Mouse (Mus musculus): ENCODE results near the gene Nfx1. TPM values are rescaled to one million over a fixed set of nuclear protein-coding genes. Genes with fewer than 3 reads are reported as not detected.

Nfx1 gene
- polyA plus RNA-seq, 1 experiment from 2014 or later: 94.8 TPM

DNA sequence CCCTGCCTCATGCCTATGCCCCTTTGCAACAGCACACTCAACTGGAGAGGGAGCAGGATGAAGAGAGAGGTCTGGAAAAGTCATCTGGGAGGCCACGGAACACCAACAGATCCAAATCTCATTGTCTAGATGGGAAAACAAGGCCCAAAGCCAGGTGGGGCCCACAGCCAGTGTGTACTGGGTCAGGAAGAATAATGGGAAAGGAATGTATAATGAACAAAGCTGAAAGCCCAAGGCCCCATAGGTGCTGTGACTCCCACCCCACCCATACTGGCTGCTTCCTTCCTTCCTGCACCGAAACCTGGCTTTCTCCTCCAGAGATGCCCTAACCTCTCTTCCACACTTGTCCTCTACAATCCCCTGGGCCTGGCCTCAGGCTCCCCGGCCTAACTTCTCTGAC lies 60.5 kb downstream of the Nfx1 start:
- H3K27ac ChIP-seq (replicated peaks): no peak overlapping the region
- H3K9me3 ChIP-seq (replicated peaks): no peaks in the 10 kb centered on the region
- 75% methylated on average over 3 of the region's 3 CpGs for WGBS

GRCm38 (mm10) chr4:41037942-41038341 lies 67.2 kb downstream of the Nfx1 start:
- Histone ChIP-seq H3K27ac (replicated peaks) (no peak overlapping the region), H3K27me3 (ENCODE audit: low read depth, poor library complexity, severe bottlenecking) (no peaks in the 10 kb centered on the region), H3K9me3 (replicated peaks) (no peaks in the 10 kb centered on the region), H3K4me3 (no peak overlapping the region), H3K4me1 (no peaks in the 10 kb centered on the region), H3K36me3 (no peaks in the 10 kb centered on the region)
- WGBS: 75% methylated on average over 3 of the region's 3 CpGs
- DNase-seq (ENCODE audit: low spot score): no peak

More for the DNA sequence above, 60.5 kb downstream of the Nfx1 start:
- Histone ChIP-seq H3K4me3 (no peak overlapping the region), H3K27me3 (ENCODE audit: low read depth, poor library complexity, severe bottlenecking) (no peaks in the 10 kb centered on the region), H3K4me1 (peaks cover 5% of the 10 kb centered on the region; the same call in 1 of the 2 replicates), H3K36me3 (peaks cover 19% of the 10 kb centered on the region)
- DNase-seq (ENCODE audit: low spot score): no peak

GRCm38 (mm10) chr4:41040983-41041382 lies 70.3 kb downstream of the Nfx1 start:
- no peaks in the 10 kb centered on the region for H3K27me3 ChIP-seq (ENCODE audit: low read depth, poor library complexity, severe bottlenecking)
- no peaks in the 10 kb centered on the region for H3K9me3 ChIP-seq (replicated peaks)
- H3K4me1 ChIP-seq: no peaks in the 10 kb centered on the region
- WGBS: 84% methylated on average over 7 of the region's 7 CpGs
- H3K27ac ChIP-seq (replicated peaks): no peak overlapping the region
- DNase-seq (ENCODE audit: low spot score): no peak
- H3K36me3 ChIP-seq: no peaks in the 10 kb centered on the region
- H3K4me3 ChIP-seq: no peak overlapping the region

DNA sequence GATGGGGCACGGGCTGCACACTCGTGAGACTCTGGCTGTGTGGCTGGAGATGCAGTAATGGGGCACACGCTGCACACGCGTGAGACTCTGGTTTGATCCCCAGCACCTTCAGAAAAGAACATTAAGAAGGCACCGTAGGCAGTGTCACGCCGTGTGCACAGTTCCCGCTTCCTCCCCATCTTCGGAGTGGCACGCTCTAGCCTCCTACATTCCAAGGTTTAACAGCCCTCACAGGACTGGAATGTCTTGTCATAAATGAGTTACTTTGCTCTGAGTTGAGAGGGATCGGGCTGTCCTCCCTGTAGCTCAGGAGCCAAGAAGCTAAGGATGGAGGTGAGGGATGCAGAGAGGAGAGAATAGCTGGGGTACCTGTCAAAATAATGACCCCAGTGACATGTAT lies 72.2 kb downstream of the Nfx1 start:
- H3K9me3 ChIP-seq (replicated peaks): no peaks in the 10 kb centered on the region
- WGBS: 90% methylated on average over 12 of the region's 12 CpGs

GRCm38 (mm10) chr4:41043961-41044360 lies 73.3 kb downstream of the Nfx1 start:
- no peak overlapping the region for H3K27ac ChIP-seq (replicated peaks)
- H3K4me1 ChIP-seq: no peaks in the 10 kb centered on the region; the same call in 1 of the 2 replicates
- H3K4me3 ChIP-seq: no peak overlapping the region
- H3K9me3 ChIP-seq (replicated peaks): no peaks in the 10 kb centered on the region
- WGBS: 82% methylated on average over 5 of the region's 5 CpGs
- H3K27me3 ChIP-seq (ENCODE audit: low read depth, poor library complexity, severe bottlenecking): no peaks in the 10 kb centered on the region
- DNase-seq (ENCODE audit: low spot score): no peak
- no peaks in the 10 kb centered on the region for H3K36me3 ChIP-seq

More for the DNA sequence above, 72.2 kb downstream of the Nfx1 start:
- Histone ChIP-seq H3K27ac (replicated peaks) (no peak overlapping the region), H3K27me3 (ENCODE audit: low read depth, poor library complexity, severe bottlenecking) (no peaks in the 10 kb centered on the region), H3K4me1 (no peaks in the 10 kb centered on the region; the same call in 1 of the 2 replicates), H3K4me3 (no peak overlapping the region), H3K36me3 (no peaks in the 10 kb centered on the region)
- DNase-seq (ENCODE audit: low spot score): no peak

GRCm38 (mm10) chr4:41045288-41045687 lies 74.6 kb downstream of the Nfx1 start:
- Histone ChIP-seq H3K4me3 (no peak overlapping the region), H3K27ac (replicated peaks) (no peak overlapping the region), H3K36me3 (no peaks in the 10 kb centered on the region), H3K9me3 (replicated peaks) (no peaks in the 10 kb centered on the region), H3K27me3 (ENCODE audit: low read depth, poor library complexity, severe bottlenecking) (no peaks in the 10 kb centered on the region), H3K4me1 (peaks cover under 1% of the 10 kb centered on the region; the same call in 1 of the 2 replicates)
- WGBS: 93% methylated on average over 3 of the region's 3 CpGs
- DNase-seq (ENCODE audit: low spot score): no peak

- no peak overlapping the region for H3K4me3 ChIP-seq
- no peaks in the 10 kb centered on the region for H3K27me3 ChIP-seq (ENCODE audit: low read depth, poor library complexity, severe bottlenecking)
- no peaks in the 10 kb centered on the region for H3K36me3 ChIP-seq
- no peak overlapping the region for H3K27ac ChIP-seq (replicated peaks)
- no peaks in the 10 kb centered on the region for H3K9me3 ChIP-seq (replicated peaks)
- WGBS: 85% methylated on average over 13 of the region's 13 CpGs
- peaks cover 6% of the 10 kb centered on the region for H3K4me1 ChIP-seq
- DNase-seq (ENCODE audit: low spot score): no peak
Observed at GRCm38 (mm10) chr4:41046254-41046795, 75.6 kb downstream of the Nfx1 start.

DNA sequence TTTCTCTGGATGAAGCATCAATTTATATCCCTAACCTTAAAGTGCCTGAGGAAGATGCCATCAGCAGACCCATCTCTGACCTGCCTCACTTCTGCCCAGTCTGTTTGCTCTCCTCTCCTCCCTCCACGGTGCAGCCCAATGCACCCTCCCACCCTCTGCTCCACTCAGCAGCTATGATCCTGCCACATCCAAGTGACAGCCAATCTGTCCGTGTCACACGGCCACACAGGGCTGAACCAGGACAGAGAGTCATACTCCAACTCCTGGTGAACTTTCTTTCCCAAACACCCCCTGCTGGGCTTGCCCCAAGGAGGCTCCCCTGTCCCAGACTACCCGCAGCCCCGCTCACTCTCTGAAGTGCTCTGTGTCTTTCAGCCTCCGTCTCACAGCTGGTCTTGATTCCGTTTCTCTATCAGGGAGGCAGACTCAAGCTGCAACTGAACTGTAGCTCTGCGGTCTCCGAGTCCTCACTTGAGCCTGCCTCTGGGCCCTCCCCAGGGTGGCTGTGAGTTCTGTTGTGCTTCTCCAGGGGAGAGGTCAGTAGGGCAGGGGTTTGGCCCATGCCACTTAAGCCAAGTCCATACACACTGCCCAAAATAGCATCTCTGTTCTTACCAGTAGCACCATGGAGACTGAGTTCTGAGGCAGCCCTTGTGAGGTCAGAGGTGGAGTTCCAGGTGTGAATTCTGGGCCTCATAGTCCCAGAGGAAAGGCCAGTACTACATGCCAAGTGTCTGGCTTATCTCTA lies 77.0 kb downstream of the Nfx1 start, which contains the start of gene Aqp7:
TSS of gene Aqp7 (minus strand) at position 616 of the 748 bp plus-strand sequence.
- DNase-seq (ENCODE audit: low spot score): no peak
- H3K27ac ChIP-seq (replicated peaks): no peak within 1 kb of the TSS

GRCm38 (mm10) chr4:41048926-41049325 lies 78.2 kb downstream of the Nfx1 start:
- H3K9me3 ChIP-seq (replicated peaks): no peaks in the 10 kb centered on the region
- no peak overlapping the region for H3K4me3 ChIP-seq
- H3K36me3 ChIP-seq: no peaks in the 10 kb centered on the region
- H3K27me3 ChIP-seq (ENCODE audit: low read depth, poor library complexity, severe bottlenecking): no peaks in the 10 kb centered on the region
- peaks cover 6% of the 10 kb centered on the region for H3K4me1 ChIP-seq
- DNase-seq (ENCODE audit: low spot score): no peak
- no peak overlapping the region for H3K27ac ChIP-seq (replicated peaks)
- WGBS: 84% methylated on average over 2 of the region's 2 CpGs

More for the DNA sequence above, 77.0 kb downstream of the Nfx1 start, which contains the start of gene Aqp7:
- Histone ChIP-seq H3K4me3 (no peak within 1 kb of the TSS), H3K9me3 (replicated peaks) (no peaks in the 10 kb centered on the region), H3K36me3 (no peaks in the 10 kb centered on the region), H3K27me3 (ENCODE audit: low read depth, poor library complexity, severe bottlenecking) (no peaks in the 10 kb centered on the region), H3K4me1 (peaks cover 6% of the 10 kb centered on the region)
- 39% methylated on average over 9 of the region's 9 CpGs for WGBS

GRCm38 (mm10) chr4:41050726-41051675 lies 80.3 kb downstream of the Nfx1 start:
- peaks cover 6% of the 10 kb centered on the region for H3K4me1 ChIP-seq
- no peaks in the 10 kb centered on the region for H3K27me3 ChIP-seq (ENCODE audit: low read depth, poor library complexity, severe bottlenecking)
- no peaks in the 10 kb centered on the region for H3K36me3 ChIP-seq
- H3K27ac ChIP-seq (replicated peaks): peak overlapping the region; percentile 72
- H3K9me3 ChIP-seq (replicated peaks): no peaks in the 10 kb centered on the region
- peak overlapping the region; percentile 37 for H3K4me3 ChIP-seq
- peak; percentile 81 for DNase-seq (ENCODE audit: low spot score)
- 36% methylated on average over 16 of the region's 16 CpGs for WGBS

DNA sequence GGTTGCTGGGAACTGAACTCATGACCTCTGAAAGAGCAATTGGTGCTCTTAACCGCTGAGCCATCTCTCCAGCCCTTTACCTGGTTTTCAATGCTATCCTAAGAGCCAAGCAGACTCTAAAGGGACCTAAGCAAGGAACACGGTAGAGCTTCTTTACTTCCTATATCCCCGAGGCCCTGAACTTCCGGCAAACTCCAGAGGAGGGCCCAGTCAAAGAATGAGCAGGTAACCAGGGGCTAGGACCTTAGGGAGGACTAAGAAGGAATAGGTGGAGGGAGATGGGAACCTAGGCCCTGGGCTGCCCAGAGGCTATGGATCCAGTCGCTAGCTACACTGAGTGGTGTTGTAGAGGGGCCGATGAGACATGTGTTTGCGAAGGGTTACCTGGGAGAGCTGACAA lies 81.1 kb downstream of the Nfx1 start:
- no peak overlapping the region for H3K4me3 ChIP-seq
- 79% methylated on average over 7 of the region's 7 CpGs for WGBS
- no peak for DNase-seq (ENCODE audit: low spot score)
- H3K36me3 ChIP-seq: no peaks in the 10 kb centered on the region
- no peaks in the 10 kb centered on the region for H3K9me3 ChIP-seq (replicated peaks)
- no peaks in the 10 kb centered on the region for H3K27me3 ChIP-seq (ENCODE audit: low read depth, poor library complexity, severe bottlenecking)
- no peak overlapping the region for H3K27ac ChIP-seq (replicated peaks)
- H3K4me1 ChIP-seq: peaks cover 6% of the 10 kb centered on the region

DNA sequence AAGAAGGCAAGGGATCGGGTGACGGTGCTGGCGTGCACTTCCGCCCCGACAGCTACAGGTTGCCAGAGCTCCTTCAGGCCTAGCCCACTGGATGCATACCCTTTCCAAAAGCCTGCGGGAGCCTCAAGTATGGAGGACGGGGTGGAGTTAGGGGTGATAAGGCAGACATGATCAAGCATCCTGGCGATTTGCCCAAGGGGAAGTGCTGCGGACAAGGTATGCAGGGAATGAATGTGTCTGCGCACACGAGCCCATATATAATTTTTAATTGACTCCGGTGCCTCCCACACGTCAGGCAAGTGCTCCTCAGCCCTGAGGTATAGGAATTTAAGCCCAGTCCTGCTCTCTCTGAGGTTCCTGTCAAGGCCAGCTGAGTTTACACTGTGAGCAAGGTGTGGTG lies 84.4 kb downstream of the Nfx1 start:
- Histone ChIP-seq H3K4me1 (peaks cover 6% of the 10 kb centered on the region), H3K36me3 (no peaks in the 10 kb centered on the region), H3K9me3 (replicated peaks) (no peaks in the 10 kb centered on the region), H3K4me3 (no peak overlapping the region), H3K27me3 (ENCODE audit: low read depth, poor library complexity, severe bottlenecking) (no peaks in the 10 kb centered on the region), H3K27ac (replicated peaks) (no peak overlapping the region)
- no peak for DNase-seq (ENCODE audit: low spot score)
- WGBS: 83% methylated on average over 13 of the region's 13 CpGs

Measured in midbrain, embryonic 10.5 days (tissue).